Mouse (Mus musculus): Measurements from ENCODE around the gene Plcd1. TPM values are rescaled to one million over a fixed set of nuclear protein-coding genes. Genes with fewer than 3 reads are reported as not detected.
A peak's percentile ranks its signal among the peaks of the same experiment; 100 is the strongest.

Plcd1 gene
- polyA plus RNA-seq, 1 experiment from 2014 or later, result 15.9 TPM

- Histone ChIP-seq H3K9me3 (replicated peaks; ENCODE audit: control insufficient read depth, low read length, poor library complexity, severe bottlenecking) (no peaks in the 10 kb centered on the region), H3K27me3 (ENCODE audit: control insufficient read depth, insufficient read depth, low read depth, low read length) (no peaks in the 10 kb centered on the region), H3K9ac (ENCODE audit: low read depth, low read length) (no peak overlapping the region), H3K4me3 (ENCODE audit: low read depth, low read length) (no peak overlapping the region), H3K36me3 (ENCODE audit: control insufficient read depth, insufficient read depth, low read length) (0 out of 2 replicates have a peak, but pooled peaks cover 2% of the 10 kb centered on the region), H3K4me1 (ENCODE audit: control insufficient read depth, insufficient read depth, low read length) (peaks cover 5% of the 10 kb centered on the region), H3K27ac (ENCODE audit: low read length) (peak overlapping the region; percentile 51; the same call in 1 of the 2 replicates), H3K4me2 (ENCODE audit: low read length) (no peak overlapping the region)
- no peak for ATAC-seq
- 65% methylated on average over 7 of the region's 7 CpGs for WGBS
These were observed 10.5 kb downstream of the Plcd1 start for GRCm38 (mm10) chr9:119082656-119083430.

DNA sequence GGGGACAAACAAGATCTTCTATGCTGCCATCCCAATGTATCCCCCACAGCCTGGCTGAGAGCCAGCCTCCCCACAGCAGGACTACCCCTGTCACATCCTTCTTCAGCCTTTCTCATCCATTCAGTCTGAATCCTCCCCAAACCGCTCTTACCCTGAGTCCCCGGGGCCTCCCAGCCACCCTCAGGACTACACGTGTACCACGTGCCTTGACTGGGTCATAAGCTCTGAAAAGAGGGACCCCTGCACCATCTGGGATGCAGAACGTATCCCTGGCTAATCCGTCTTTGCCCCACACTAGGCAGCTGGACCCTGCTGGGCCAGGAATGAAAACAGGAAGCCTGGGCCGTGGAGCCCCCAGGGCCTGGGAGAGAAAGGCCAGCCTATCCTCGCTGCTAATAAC lies 11.3 kb downstream of the Plcd1 start:
- H3K9ac ChIP-seq (ENCODE audit: low read depth, low read length), result no peak overlapping the region

GRCm38 (mm10) chr9:119080040-119080675 lies 13.1 kb downstream of the Plcd1 start:
- ATAC-seq, result no peak
- Histone ChIP-seq H3K4me2 (ENCODE audit: low read length) (no peak overlapping the region), H3K9ac (ENCODE audit: low read depth, low read length) (no peak overlapping the region), H3K27me3 (ENCODE audit: control insufficient read depth, insufficient read depth, low read depth, low read length) (no peaks in the 10 kb centered on the region), H3K4me1 (ENCODE audit: control insufficient read depth, insufficient read depth, low read length) (peaks cover 5% of the 10 kb centered on the region), H3K4me3 (ENCODE audit: low read depth, low read length) (no peak overlapping the region), H3K27ac (ENCODE audit: low read length) (no peak overlapping the region), H3K36me3 (ENCODE audit: control insufficient read depth, insufficient read depth, low read length) (0 out of 2 replicates have a peak, but pooled peaks cover 4% of the 10 kb centered on the region), H3K9me3 (replicated peaks; ENCODE audit: control insufficient read depth, low read length, poor library complexity, severe bottlenecking) (no peaks in the 10 kb centered on the region)
- 87% methylated on average over 5 of the region's 5 CpGs for WGBS

More for the DNA sequence above, 11.3 kb downstream of the Plcd1 start:
- Histone ChIP-seq H3K4me2 (ENCODE audit: low read length) (no peak overlapping the region), H3K4me3 (ENCODE audit: low read depth, low read length) (no peak overlapping the region), H3K9me3 (replicated peaks; ENCODE audit: control insufficient read depth, low read length, poor library complexity, severe bottlenecking) (no peaks in the 10 kb centered on the region), H3K36me3 (ENCODE audit: control insufficient read depth, insufficient read depth, low read length) (0 out of 2 replicates have a peak, but pooled peaks cover 2% of the 10 kb centered on the region), H3K27ac (ENCODE audit: low read length) (0 out of 2 replicates have a peak overlapping the region, but pooled peaks have one; percentile 51), H3K4me1 (ENCODE audit: control insufficient read depth, insufficient read depth, low read length) (peaks cover 5% of the 10 kb centered on the region), H3K27me3 (ENCODE audit: control insufficient read depth, insufficient read depth, low read depth, low read length) (no peaks in the 10 kb centered on the region)
- WGBS, result 5% methylated on average over 8 of the region's 8 CpGs
- peak; percentile 78 for ATAC-seq

DNA sequence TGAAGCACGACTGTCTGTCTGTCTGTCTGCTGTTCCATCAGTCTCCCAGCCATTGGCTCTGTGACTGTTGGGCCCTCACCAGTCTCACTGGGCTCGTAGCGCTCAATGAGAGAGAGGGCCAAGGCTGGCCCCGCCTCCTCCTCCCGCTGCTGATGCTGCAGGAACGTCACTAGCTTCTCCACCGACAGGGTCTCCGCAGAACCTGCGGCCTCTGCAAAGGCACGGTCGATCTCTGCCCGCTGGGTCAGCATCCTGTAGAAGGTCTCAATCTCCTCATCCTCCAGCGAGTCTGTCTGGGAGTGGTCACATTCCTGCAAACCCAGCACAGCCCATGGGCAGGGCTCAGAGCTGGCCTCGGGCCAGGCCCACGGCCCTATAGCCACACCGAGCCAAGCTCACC lies 17.6 kb downstream of the Plcd1 start:
- H3K27ac ChIP-seq (ENCODE audit: low read length), result no peak overlapping the region
- H3K27me3 ChIP-seq (ENCODE audit: control insufficient read depth, insufficient read depth, low read depth, low read length), result no peaks in the 10 kb centered on the region
- H3K4me2 ChIP-seq (ENCODE audit: low read length), result no peak overlapping the region
- H3K9me3 ChIP-seq (replicated peaks; ENCODE audit: control insufficient read depth, low read length, poor library complexity, severe bottlenecking), result no peaks in the 10 kb centered on the region
- H3K9ac ChIP-seq (ENCODE audit: low read depth, low read length), result no peak overlapping the region
- H3K36me3 ChIP-seq (ENCODE audit: control insufficient read depth, insufficient read depth, low read length), result 0 out of 2 replicates have a peak, but pooled peaks cover 9% of the 10 kb centered on the region
- WGBS, result 75% methylated on average over 16 of the region's 16 CpGs
- ATAC-seq, result no peak
- no peak overlapping the region for H3K4me3 ChIP-seq (ENCODE audit: low read depth, low read length)
- H3K4me1 ChIP-seq (ENCODE audit: control insufficient read depth, insufficient read depth, low read length), result no peaks in the 10 kb centered on the region

DNA sequence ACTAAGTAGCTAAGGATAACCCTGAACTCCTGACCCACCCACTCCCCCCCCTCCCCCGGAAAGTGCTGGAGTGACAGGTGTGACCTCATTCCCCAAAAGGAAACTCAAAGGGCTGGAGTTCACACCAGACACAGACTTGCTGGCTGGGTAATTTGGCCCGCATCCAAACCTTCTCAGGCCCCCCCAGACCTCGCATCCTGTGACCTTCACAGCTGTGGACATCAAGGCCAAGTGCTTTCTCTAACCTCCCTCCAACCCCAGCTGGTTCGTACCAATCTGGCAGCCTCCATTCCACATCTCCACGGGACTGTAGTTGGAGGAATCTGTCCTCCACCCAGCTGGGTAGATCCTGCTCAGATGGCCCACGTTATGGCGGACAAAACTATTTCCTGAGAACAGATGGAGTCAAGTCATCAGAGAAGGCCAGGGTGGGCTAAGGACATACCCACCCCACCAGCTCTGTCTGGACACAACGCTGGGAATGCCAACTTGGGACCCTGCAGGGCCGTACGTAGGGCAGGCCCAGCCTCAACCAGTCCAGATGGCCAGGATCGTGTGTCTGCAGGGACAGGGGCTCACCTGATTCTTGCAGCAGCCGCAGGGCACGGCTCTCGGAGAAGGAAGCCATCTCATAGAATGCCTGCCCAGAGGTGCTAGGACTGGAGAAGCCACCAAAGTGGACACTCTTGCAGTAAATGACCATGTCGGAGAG lies 20.0 kb downstream of the Plcd1 start:
- 88% methylated on average over 15 of the region's 15 CpGs for WGBS
- ATAC-seq, result no peak
- H3K4me2 ChIP-seq (ENCODE audit: low read length), result no peak overlapping the region
- H3K9ac ChIP-seq (ENCODE audit: low read depth, low read length), result no peak overlapping the region
- 0 out of 2 replicates have a peak, but pooled peaks cover 7% of the 10 kb centered on the region for H3K36me3 ChIP-seq (ENCODE audit: control insufficient read depth, insufficient read depth, low read length)
- no peak overlapping the region for H3K4me3 ChIP-seq (ENCODE audit: low read depth, low read length)
- H3K27ac ChIP-seq (ENCODE audit: low read length), result no peak overlapping the region
- no peaks in the 10 kb centered on the region for H3K27me3 ChIP-seq (ENCODE audit: control insufficient read depth, insufficient read depth, low read depth, low read length)
- no peaks in the 10 kb centered on the region for H3K9me3 ChIP-seq (replicated peaks; ENCODE audit: control insufficient read depth, low read length, poor library complexity, severe bottlenecking)
- no peaks in the 10 kb centered on the region for H3K4me1 ChIP-seq (ENCODE audit: control insufficient read depth, insufficient read depth, low read length)

GRCm38 (mm10) chr9:119071786-119072185 lies 21.5 kb downstream of the Plcd1 start:
- H3K9me3 ChIP-seq (replicated peaks; ENCODE audit: control insufficient read depth, low read length, poor library complexity, severe bottlenecking), result no peaks in the 10 kb centered on the region
- ATAC-seq, result no peak
- H3K9ac ChIP-seq (ENCODE audit: low read depth, low read length), result no peak overlapping the region
- 0 out of 2 replicates have a peak, but pooled peaks cover 2% of the 10 kb centered on the region for H3K4me1 ChIP-seq (ENCODE audit: control insufficient read depth, insufficient read depth, low read length)
- no peak overlapping the region for H3K4me2 ChIP-seq (ENCODE audit: low read length)
- no peak overlapping the region for H3K4me3 ChIP-seq (ENCODE audit: low read depth, low read length)
- no peak overlapping the region for H3K27ac ChIP-seq (ENCODE audit: low read length)
- no peaks in the 10 kb centered on the region for H3K27me3 ChIP-seq (ENCODE audit: control insufficient read depth, insufficient read depth, low read depth, low read length)
- H3K36me3 ChIP-seq (ENCODE audit: control insufficient read depth, insufficient read depth, low read length), result 0 out of 2 replicates have a peak, but pooled peaks cover 7% of the 10 kb centered on the region
- 86% methylated on average over 9 of the region's 9 CpGs for WGBS

DNA sequence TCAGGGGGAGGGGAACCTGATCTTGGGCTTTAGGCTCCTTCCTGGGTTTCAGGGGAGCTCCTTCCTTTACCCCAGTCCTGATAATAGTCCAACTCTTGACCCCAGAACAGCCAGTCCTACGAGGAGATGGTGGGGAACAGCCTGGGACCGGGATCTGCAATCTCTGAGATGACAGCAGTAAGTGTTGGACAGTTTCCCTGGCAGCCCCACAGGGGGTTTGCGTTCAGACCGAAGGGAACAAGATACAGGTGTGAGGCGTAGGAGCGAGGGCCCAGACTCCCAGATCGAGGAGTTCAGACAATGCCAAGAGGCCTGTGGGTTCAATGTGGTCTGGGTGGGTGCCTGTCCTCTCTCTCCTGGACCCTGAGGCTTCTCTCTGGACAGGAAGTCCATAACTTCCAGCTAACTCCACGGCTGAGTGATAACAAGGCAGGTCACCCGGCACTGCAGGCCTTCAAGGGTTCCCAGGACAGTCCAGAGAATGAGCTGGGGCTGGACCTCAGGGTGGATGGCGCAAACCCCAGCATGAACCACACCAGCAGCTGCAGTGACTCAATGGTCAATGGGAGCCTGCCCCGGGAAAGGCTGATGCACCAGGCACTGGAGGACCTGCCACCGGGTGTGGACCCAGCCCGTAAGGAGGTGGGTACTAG lies 23.0 kb downstream of the Plcd1 start:
- ATAC-seq, result no peak
- 87% methylated on average over 13 of the region's 13 CpGs for WGBS
- Histone ChIP-seq H3K9ac (ENCODE audit: low read depth, low read length) (no peak overlapping the region), H3K36me3 (ENCODE audit: control insufficient read depth, insufficient read depth, low read length) (0 out of 2 replicates have a peak, but pooled peaks cover 5% of the 10 kb centered on the region), H3K4me3 (ENCODE audit: low read depth, low read length) (no peak overlapping the region), H3K27ac (ENCODE audit: low read length) (no peak overlapping the region), H3K9me3 (replicated peaks; ENCODE audit: control insufficient read depth, low read length, poor library complexity, severe bottlenecking) (no peaks in the 10 kb centered on the region), H3K27me3 (ENCODE audit: control insufficient read depth, insufficient read depth, low read depth, low read length) (no peaks in the 10 kb centered on the region), H3K4me2 (ENCODE audit: low read length) (no peak overlapping the region), H3K4me1 (ENCODE audit: control insufficient read depth, insufficient read depth, low read length) (0 out of 2 replicates have a peak, but pooled peaks cover 2% of the 10 kb centered on the region)

DNA sequence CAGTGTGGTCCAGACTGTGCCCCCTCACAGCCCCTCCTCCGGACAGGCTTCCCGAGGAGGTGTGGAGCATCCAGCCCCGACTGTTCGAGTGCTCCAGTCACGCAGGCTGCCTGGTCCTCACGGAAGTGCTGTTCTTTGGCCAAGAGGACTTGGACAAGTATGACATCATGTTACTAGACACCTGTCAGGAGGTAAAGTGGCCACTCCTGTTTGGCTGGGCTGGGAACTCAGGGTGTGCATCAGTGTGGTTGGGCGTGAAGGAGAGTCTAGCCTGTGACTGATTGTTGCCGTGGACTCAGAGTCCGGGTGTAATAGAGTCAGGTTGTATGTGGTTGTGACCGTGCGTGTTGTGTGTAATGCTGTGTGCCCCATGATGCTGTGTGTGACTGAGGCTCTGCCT lies 25.0 kb downstream of the Plcd1 start:
- 87% methylated on average over 11 of the region's 11 CpGs for WGBS

More for the DNA sequence above, 25.0 kb downstream of the Plcd1 start:
- H3K9me3 ChIP-seq (replicated peaks; ENCODE audit: control insufficient read depth, low read length, poor library complexity, severe bottlenecking), result no peaks in the 10 kb centered on the region
- 0 out of 2 replicates have a peak, but pooled peaks cover 2% of the 10 kb centered on the region for H3K4me1 ChIP-seq (ENCODE audit: control insufficient read depth, insufficient read depth, low read length)
- no peak overlapping the region for H3K4me2 ChIP-seq (ENCODE audit: low read length)
- H3K27ac ChIP-seq (ENCODE audit: low read length), result no peak overlapping the region
- H3K4me3 ChIP-seq (ENCODE audit: low read depth, low read length), result no peak overlapping the region
- ATAC-seq, result 0 out of 2 replicates have a peak, but pooled peaks have one; percentile 38
- H3K27me3 ChIP-seq (ENCODE audit: control insufficient read depth, insufficient read depth, low read depth, low read length), result no peaks in the 10 kb centered on the region
- H3K36me3 ChIP-seq (ENCODE audit: control insufficient read depth, insufficient read depth, low read length), result 0 out of 2 replicates have a peak, but pooled peaks cover 5% of the 10 kb centered on the region
- H3K9ac ChIP-seq (ENCODE audit: low read depth, low read length), result no peak overlapping the region

All from midbrain, embryonic 16.5 days (tissue).